Mouse (Mus musculus) hindbrain, embryonic 10.5 days (tissue): ENCODE measurements around the gene Setdb1. TPM values are rescaled to one million over a fixed set of nuclear protein-coding genes. Genes with fewer than 3 reads are reported as not detected.

Source experiments
- DNase-seq: peaks from one replicate; pipeline ENCODE4 v3.0.0-alpha.2; 2017; ENCODE audit warnings: low spot score
- H3K27ac ChIP-seq: fragments of 300-500 bp; sonication (generic); 2 replicates; pipeline ENCODE4 v1.5.1; 2016; ENCODE audit warnings: mild to moderate bottlenecking, moderate library complexity
- H3K27me3 ChIP-seq: fragments of 300-500 bp; sonication (generic); 2 replicates; pipeline ENCODE4 v1.6.1; 2016; ENCODE audit warnings: mild to moderate bottlenecking; ENCODE audit not compliant: poor library complexity, insufficient read depth, severe bottlenecking
- H3K36me3 ChIP-seq: fragments of 300-500 bp; sonication (generic); 2 replicates; pipeline ENCODE4 v1.6.1; 2016; ENCODE audit warnings: mild to moderate bottlenecking, moderate library complexity
- H3K4me1 ChIP-seq: fragments of 300-500 bp; sonication (generic); replicated peaks from 2 replicates; pipeline ENCODE4 v1.6.1; 2016; ENCODE audit warnings: mild to moderate bottlenecking
- H3K4me3 ChIP-seq: fragments of 300-500 bp; sonication (generic); 2 replicates; pipeline ENCODE4 v1.5.1; 2016; ENCODE audit warnings: mild to moderate bottlenecking, moderate library complexity
- H3K9me3 ChIP-seq: fragments of 300-500 bp; sonication (generic); 2 replicates; pipeline ENCODE4 v1.6.1; 2016; ENCODE audit warnings: mild to moderate bottlenecking, moderate library complexity
- WGBS: fragments of 180-500 bp; shearing (Covaris S2); methylation state at CpG from one replicate; pipeline ENCODE4 v1.1.7; 2016; 5-methylcytosine and 5-hydroxymethylcytosine counted together
- polyA plus RNA-seq: library from polyadenylated mRNA; unstranded; fragments of >200 nt; fragmentation: Nextera tagmentation; extraction: Ambion mirVana; gene quantifications from 2 replicates; pipeline ENCODE4 v1.2.1, GENCODE M21; 2016

Setdb1 gene
- polyA plus RNA-seq, 1 experiment from 2014 or later, result 51.7 TPM

DNA sequence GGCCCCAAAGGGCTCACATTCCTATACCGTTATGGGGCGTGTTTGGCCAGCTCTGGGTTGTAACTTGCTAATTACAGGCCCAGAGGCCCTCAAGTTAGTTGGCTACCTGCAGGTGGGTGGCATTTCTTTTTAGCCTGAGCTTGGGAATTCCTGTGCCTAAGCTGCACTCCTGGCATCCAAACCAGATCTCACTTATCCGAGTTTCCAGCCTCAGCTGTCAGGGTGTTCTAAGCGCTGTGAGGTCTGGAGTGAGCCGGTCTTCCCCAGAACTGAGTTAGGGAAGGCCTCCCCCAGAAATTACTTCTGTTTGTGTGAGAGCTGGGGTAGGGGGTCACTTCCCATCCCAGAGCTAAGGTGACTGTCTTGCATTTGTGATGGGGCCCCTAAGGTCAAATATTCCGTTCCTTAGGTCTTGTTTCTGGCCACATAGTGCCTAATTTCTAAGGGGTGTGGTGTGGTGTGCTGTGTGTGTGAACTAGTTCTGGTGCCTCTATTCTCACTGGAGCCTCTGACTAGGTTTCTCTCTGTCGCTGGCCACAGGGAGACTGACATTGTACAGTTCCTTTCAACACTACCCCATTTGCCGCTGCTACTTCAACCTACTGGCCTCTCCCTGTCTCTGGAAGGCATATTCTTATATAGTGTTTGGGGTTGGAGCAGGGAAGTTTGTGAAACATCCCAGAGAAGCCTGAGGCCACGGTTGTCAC is 41.0 kb downstream of the Setdb1 start:
- H3K4me1 ChIP-seq, result peaks cover 62% of the 10 kb centered on the region
- H3K27ac ChIP-seq, result peak overlapping the region; percentile 100
- peaks cover 20% of the 10 kb centered on the region for H3K36me3 ChIP-seq
- H3K4me3 ChIP-seq, result peak overlapping the region; percentile 94
- WGBS, result 19% methylated on average over 9 of the region's 9 CpGs
- no peak for DNase-seq
- no peaks in the 10 kb centered on the region for H3K9me3 ChIP-seq
- H3K27me3 ChIP-seq, result no peaks in the 10 kb centered on the region

DNA sequence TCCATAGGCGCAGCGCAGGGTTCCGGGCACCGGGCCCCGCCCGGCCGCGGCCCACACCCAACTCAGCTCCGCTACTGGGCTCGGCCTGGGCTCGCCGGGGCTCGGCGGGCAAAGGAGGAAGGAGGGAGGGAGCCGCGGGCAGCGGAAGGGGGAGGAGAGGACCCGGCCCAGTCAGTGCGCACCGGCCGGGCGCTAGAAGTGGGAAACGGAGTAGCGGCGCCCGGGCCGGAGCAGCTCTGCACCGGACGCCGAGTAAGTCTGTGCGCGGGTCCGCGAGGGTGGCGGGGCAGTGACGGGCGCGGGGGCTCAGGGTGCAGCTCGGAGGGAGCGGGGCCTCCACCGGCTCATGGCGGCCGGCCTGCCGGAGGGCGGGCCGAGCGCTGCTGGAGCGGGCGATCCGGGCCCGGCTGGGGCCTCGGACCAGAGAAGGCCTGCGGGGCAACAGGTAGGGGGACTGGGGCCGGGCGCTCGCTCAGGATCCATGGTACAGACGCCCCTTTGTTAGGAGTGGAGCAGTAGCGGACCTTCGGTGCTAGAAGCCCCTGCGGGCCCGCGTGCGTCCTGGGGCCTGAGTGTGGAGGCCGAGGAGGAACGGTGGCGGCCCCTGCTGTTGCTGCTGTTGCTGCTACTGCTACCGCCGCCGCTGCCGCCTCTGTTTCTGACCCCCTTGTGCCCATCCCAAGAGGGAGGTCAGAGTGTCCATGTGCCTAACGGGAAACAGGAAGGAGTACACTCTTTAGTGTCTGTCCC is 41.7 kb downstream of the Setdb1 start:
- Histone ChIP-seq H3K4me1 (peaks cover 56% of the 10 kb centered on the region), H3K9me3 (no peaks in the 10 kb centered on the region), H3K36me3 (peaks cover 12% of the 10 kb centered on the region), H3K4me3 (peak overlapping the region; percentile 94), H3K27me3 (no peaks in the 10 kb centered on the region), H3K27ac (peak overlapping the region; percentile 100)
- DNase-seq, result peak; percentile 89
- WGBS, result under 1% methylated on average over 71 of the region's 71 CpGs

DNA sequence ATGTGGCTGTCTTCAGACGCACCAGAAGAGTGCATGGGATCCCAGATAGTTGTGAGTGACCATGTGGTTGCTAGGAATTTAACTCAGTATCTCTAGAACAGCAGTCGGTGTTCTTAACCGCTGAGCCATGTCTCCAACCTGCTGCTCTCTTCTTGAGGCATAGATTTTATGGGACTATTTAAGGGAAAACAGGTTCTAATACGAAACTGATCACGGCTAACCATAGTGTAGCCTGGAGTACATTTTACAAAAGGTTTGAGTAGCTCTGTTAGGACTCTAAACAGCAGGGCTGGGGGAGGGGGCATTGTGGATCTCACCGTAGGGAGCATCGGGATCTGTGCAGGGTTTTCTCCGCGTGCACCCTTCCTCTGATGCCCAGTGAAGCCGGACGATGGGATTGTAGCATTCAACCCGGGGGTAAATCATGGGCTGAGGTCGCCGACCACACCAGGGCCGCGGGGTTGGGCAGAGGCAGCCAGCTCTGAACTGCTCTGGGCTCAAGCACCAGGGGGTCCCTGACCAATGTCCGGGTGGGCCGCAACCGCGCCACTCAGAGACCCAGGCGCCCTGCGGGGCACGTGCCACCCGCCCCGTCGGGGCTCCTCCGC is 42.4 kb downstream of the Setdb1 start, which contains the start of gene Cers2:
Cers2 (plus strand) TSS at position 306 of the 608 bp plus-strand sequence.
- Histone ChIP-seq H3K4me1 (peaks cover 50% of the 10 kb centered on the region), H3K27ac (peak within 1 kb of the TSS; percentile 100), H3K9me3 (no peaks in the 10 kb centered on the region), H3K36me3 (peaks cover 6% of the 10 kb centered on the region), H3K4me3 (peak within 1 kb of the TSS; percentile 94), H3K27me3 (no peaks in the 10 kb centered on the region)
- 3% methylated on average over 27 of the region's 27 CpGs for WGBS
- DNase-seq, result no peak

GRCm38 (mm10) chr3:95314075-95314474 is 42.9 kb downstream of the Setdb1 start:
- WGBS, result 59% methylated on average over 6 of the region's 6 CpGs
- Histone ChIP-seq H3K4me3 (peak overlapping the region; percentile 94), H3K27ac (peak overlapping the region; percentile 100), H3K4me1 (peaks cover 48% of the 10 kb centered on the region), H3K27me3 (no peaks in the 10 kb centered on the region), H3K36me3 (peaks cover 5% of the 10 kb centered on the region; the same call in 1 of the 2 replicates), H3K9me3 (no peaks in the 10 kb centered on the region)
- no peak for DNase-seq

GRCm38 (mm10) chr3:95313476-95313875 is 43.5 kb downstream of the Setdb1 start:
- Histone ChIP-seq H3K9me3 (no peaks in the 10 kb centered on the region), H3K4me3 (no peak overlapping the region), H3K27ac (peak overlapping the region; percentile 72), H3K36me3 (peaks cover 5% of the 10 kb centered on the region; the same call in 1 of the 2 replicates), H3K4me1 (peaks cover 42% of the 10 kb centered on the region), H3K27me3 (no peaks in the 10 kb centered on the region)
- WGBS, result 43% methylated on average over 7 of the region's 7 CpGs
- DNase-seq, result no peak

DNA sequence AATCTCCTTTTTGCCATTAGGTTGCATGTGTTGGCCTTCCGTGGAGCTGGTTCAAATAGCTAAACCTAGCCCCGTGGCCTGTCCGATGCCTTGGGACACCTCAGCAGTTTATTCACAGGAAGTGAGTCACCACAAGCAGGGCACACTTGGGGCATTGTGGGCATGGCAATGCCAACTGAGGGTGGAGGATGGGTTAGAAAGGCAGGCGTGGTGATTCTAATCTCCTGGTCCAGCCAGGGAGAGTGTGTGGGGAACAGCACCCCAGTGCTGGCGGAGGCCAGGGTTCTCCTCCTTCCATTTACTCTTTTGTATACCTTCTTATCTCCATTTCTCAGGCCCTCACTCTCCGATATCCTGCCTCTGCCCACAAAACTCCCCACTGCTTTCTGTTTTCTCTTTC is 44.4 kb downstream of the Setdb1 start:
- WGBS, result 85% methylated on average over 6 of the region's 6 CpGs
- H3K4me1 ChIP-seq, result peaks cover 35% of the 10 kb centered on the region
- no peak for DNase-seq
- H3K27ac ChIP-seq, result no peak overlapping the region
- no peak overlapping the region for H3K4me3 ChIP-seq
- H3K27me3 ChIP-seq, result no peaks in the 10 kb centered on the region
- H3K9me3 ChIP-seq, result no peaks in the 10 kb centered on the region
- H3K36me3 ChIP-seq, result peaks cover 3% of the 10 kb centered on the region; the same call in 1 of the 2 replicates

DNA sequence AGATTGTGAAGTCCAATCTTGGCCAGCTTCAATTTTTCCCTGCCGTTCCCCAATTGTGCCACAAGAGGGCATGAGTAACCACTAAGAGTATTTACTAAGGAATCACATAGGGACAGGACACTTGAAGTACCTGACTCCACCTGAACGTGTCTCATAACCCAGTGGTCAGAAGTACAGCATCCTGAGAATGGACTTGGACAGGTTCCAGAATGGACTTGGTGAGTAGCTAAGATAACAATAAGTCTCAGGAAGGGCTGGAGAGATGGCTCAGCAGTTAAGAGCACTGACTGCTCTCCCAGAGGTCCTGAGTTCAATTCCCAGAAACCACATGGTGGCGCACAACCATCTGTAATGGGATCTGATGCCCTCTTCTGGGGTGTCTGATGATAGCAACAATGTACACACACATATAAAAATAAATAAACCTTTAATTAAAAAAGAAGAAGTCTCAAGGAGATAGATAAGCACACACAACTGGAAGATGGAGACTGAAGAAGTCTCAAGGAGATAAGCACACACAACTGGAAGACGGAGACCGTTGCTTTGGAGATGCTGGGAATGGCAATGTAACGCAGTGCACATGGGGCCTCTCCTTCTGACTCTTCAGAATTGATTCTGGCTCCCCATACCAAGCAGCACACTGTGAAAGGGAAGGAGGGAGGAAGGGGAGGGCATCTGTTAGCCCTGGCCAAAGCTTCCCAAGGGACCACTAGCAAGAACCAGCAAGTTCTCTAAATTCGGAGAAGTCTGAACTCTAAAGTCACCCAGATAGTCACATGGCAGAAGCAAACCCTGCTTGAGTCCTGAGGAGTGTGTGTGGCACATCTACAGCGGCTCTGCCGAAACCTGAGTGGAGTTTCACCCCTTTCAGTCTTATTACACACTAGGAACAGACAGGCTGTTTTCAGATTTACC is 45.8 kb downstream of the Setdb1 start:
- H3K9me3 ChIP-seq, result no peaks in the 10 kb centered on the region

GRCm38 (mm10) chr3:95310496-95310895 is 46.5 kb downstream of the Setdb1 start:
- no peak overlapping the region for H3K27ac ChIP-seq
- peaks cover 6% of the 10 kb centered on the region for H3K36me3 ChIP-seq
- no peaks in the 10 kb centered on the region for H3K9me3 ChIP-seq
- H3K4me1 ChIP-seq, result peaks cover 21% of the 10 kb centered on the region
- H3K4me3 ChIP-seq, result no peak overlapping the region
- 70% methylated on average over 3 of the region's 3 CpGs for WGBS
- no peak for DNase-seq
- H3K27me3 ChIP-seq, result no peaks in the 10 kb centered on the region

More for the DNA sequence above, 45.8 kb downstream of the Setdb1 start:
- Histone ChIP-seq H3K27me3 (no peaks in the 10 kb centered on the region), H3K27ac (no peak overlapping the region), H3K4me1 (peaks cover 29% of the 10 kb centered on the region), H3K4me3 (no peak overlapping the region), H3K36me3 (peaks cover under 1% of the 10 kb centered on the region; the same call in 1 of the 2 replicates)
- WGBS, result 63% methylated on average over 9 of the region's 9 CpGs
- peak; percentile 67 for DNase-seq

GRCm38 (mm10) chr3:95307100-95307499 is 49.9 kb downstream of the Setdb1 start, which contains the start of gene Anxa9:
TSS of gene Anxa9 (minus strand) at chr3:95307176.
- 66% methylated on average over 7 of the region's 7 CpGs for WGBS

GRCm38 (mm10) chr3:95306244-95306643 is 50.8 kb downstream of the Setdb1 start:
- H3K4me3 ChIP-seq, result no peak overlapping the region
- H3K36me3 ChIP-seq, result peaks cover 6% of the 10 kb centered on the region
- H3K4me1 ChIP-seq, result peaks cover 4% of the 10 kb centered on the region
- WGBS, result 89% methylated on average over 4 of the region's 4 CpGs
- no peak for DNase-seq
- no peaks in the 10 kb centered on the region for H3K9me3 ChIP-seq
- no peaks in the 10 kb centered on the region for H3K27me3 ChIP-seq
- H3K27ac ChIP-seq, result no peak overlapping the region

More at GRCm38 (mm10) chr3:95307100-95307499, 49.9 kb downstream of the Setdb1 start, which contains the start of gene Anxa9:
- DNase-seq, result no peak
- no peak within 1 kb of the TSS for H3K4me3 ChIP-seq
- H3K27me3 ChIP-seq, result no peaks in the 10 kb centered on the region
- peaks cover 6% of the 10 kb centered on the region for H3K36me3 ChIP-seq
- peaks cover 4% of the 10 kb centered on the region for H3K4me1 ChIP-seq
- H3K9me3 ChIP-seq, result no peaks in the 10 kb centered on the region
- no peak within 1 kb of the TSS; the same call in 1 of the 2 replicates for H3K27ac ChIP-seq

GRCm38 (mm10) chr3:95301204-95301796 is 55.7 kb downstream of the Setdb1 start:
- H3K4me3 ChIP-seq, result no peak overlapping the region
- DNase-seq, result no peak
- H3K9me3 ChIP-seq, result no peaks in the 10 kb centered on the region
- no peaks in the 10 kb centered on the region for H3K4me1 ChIP-seq
- 77% methylated on average over 3 of the region's 3 CpGs for WGBS
- H3K27ac ChIP-seq, result no peak overlapping the region
- H3K27me3 ChIP-seq, result no peaks in the 10 kb centered on the region
- H3K36me3 ChIP-seq, result peaks cover 29% of the 10 kb centered on the region
